Mouse (Mus musculus): ENCODE data around the gene Ifi205.
"Not testable (repeated sequence)": the region's sequence is repeated elsewhere in the genome, so short reads cannot be mapped to it uniquely, and the experiment has no call there.

DNA sequence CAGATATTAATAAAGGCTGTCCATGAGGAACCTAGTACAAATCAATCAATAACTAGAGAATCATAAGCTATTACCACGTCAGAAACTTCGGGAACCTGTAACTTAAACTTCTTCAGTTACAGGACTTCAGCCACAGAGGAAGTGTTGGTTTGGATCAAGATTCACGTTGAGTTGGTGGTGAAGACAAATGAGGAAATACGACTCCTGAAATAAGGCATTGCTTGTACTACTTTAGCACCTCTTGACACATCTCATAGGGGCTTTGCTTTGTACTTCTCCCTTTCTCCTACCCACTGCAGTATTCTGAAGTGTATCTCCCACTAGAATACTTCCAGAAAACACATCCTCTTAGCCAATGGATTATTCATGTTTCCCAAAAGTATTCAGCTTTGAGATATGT, 17.7 kb upstream of the Ifi205 start:
- TF ChIP-seq CTCF (IDR thresholded peaks at IDR 0.05; ENCODE audit: borderline replicate concordance, control insufficient read depth, extremely low read depth, insufficient read depth, low read length, poor library complexity); POLR2A (IDR thresholded peaks at IDR 0.05; ENCODE audit: control insufficient read depth, extremely low read depth, insufficient read depth, low read length, poor library complexity): not testable (repeated sequence)
